25 mouse cellular contexts compared by ENCODE assay signal in genomic region chr6:24202226-24202625, GRCm38 (mm10). TPM values are rescaled to one million over a fixed set of nuclear protein-coding genes. Genes with fewer than 3 reads are reported as not detected.
A peak's percentile ranks its signal among the peaks of the same experiment; 100 is the strongest.
DNase-seq lines count a peak whose midpoint lies in the region; ATAC-seq lines count a peak whose summit lies in the region.
"Had no signal": no experiment of that assay in that cellular context is flagged by ENCODE, and none has a peak within 500 bp of the region (broad histone marks: within the 10 kb centered on the region; RNA-seq: fewer than 3 reads in every experiment).

No protein-coding gene starts in this region.

- H3K36me3 ChIP-seq in forebrain, embryonic 14.5 days (ENCODE audit: control insufficient read depth, insufficient read depth, low read length): no peaks in the 10 kb centered on the region
- H3K36me3 ChIP-seq: embryonic facial prominence, embryonic 12.5 days; forebrain, embryonic 12.5 days; heart, embryonic 10.5 days; hindbrain, embryonic 12.5 days had no signal

- no peak overlapping the region for H3K4me2 ChIP-seq in forebrain, embryonic 14.5 days (ENCODE audit: low read length)
- H3K4me2 ChIP-seq: embryonic facial prominence, embryonic 12.5 days; forebrain, embryonic 12.5 days; hindbrain, embryonic 12.5 days had no signal

- H3K9me3 ChIP-seq in forebrain, embryonic 14.5 days (replicated peaks; ENCODE audit: control insufficient read depth, low read length): no peaks in the 10 kb centered on the region
- H3K9me3 ChIP-seq: embryonic facial prominence, embryonic 12.5 days; forebrain, embryonic 12.5 days; heart, embryonic 10.5 days; hindbrain, embryonic 12.5 days had no signal

- H3K9ac ChIP-seq in forebrain, embryonic 14.5 days (ENCODE audit: low read length): no peak overlapping the region
- H3K9ac ChIP-seq: embryonic facial prominence, embryonic 12.5 days; forebrain, embryonic 12.5 days; forebrain, postnatal 0 days; hindbrain, embryonic 12.5 days had no signal

- no peak overlapping the region for H3K27ac ChIP-seq in forebrain, embryonic 14.5 days (ENCODE audit: low read depth, low read length)
- H3K27ac ChIP-seq: embryonic facial prominence, embryonic 12.5 days; forebrain, embryonic 12.5 days; gastrocnemius, adult 2 months; heart, embryonic 10.5 days; hindbrain, embryonic 12.5 days had no signal

- H3K4me1 ChIP-seq in forebrain, embryonic 14.5 days (ENCODE audit: control insufficient read depth, insufficient read depth, low read length): no peaks in the 10 kb centered on the region
- H3K4me1 ChIP-seq: embryonic facial prominence, embryonic 12.5 days; heart, embryonic 10.5 days; hindbrain, embryonic 12.5 days had no signal

- no peaks in the 10 kb centered on the region for H3K27me3 ChIP-seq in forebrain, embryonic 14.5 days (replicated peaks; ENCODE audit: control insufficient read depth, insufficient read depth, low read length)
- H3K27me3 ChIP-seq: CH12.LX; embryonic facial prominence, embryonic 12.5 days; forebrain, embryonic 12.5 days; hindbrain, embryonic 12.5 days had no signal

- no peak for ATAC-seq in forebrain, embryonic 14.5 days
- ATAC-seq: forebrain, postnatal 0 days; inflammation-experienced regulatory T-cells, adult 6 months; intestine, postnatal 0 days had no signal

- DNase-seq in R1 (ENCODE audit: low read depth, low spot score): peak; percentile 16
- DNase-seq in cerebellum, adult 11-12 months: peak; percentile 28
- peak; percentile 45 for DNase-seq in cerebellum, adult 9-10 months
- peak; percentile 35 to 47 for DNase-seq in cerebellum, postnatal 25 days
- DNase-seq in heart, adult 9 months (ENCODE audit: low spot score in 2 of 2): no peak
- DNase-seq in heart, adult 11 months: no peak
- no peak for DNase-seq in forebrain, embryonic 14.5 days (ENCODE audit: low spot score)
- DNase-seq: adrenal gland, adult 8-10 months; adrenal gland, postnatal 36 days; forebrain, postnatal 0 days; gastrocnemius, adult 2 months; gastrocnemius, postnatal 25 days; heart, postnatal 10 days; heart, postnatal 4 days; kidney, adult 8-10 months had no signal

- 89% methylated on average over 6 of the region's 6 CpGs for WGBS in forebrain, embryonic 14.5 days

- H3K4me3 ChIP-seq in forebrain, embryonic 14.5 days (ENCODE audit: low read depth, low read length): no peak overlapping the region
- H3K4me3 ChIP-seq: embryonic facial prominence, embryonic 12.5 days; forebrain, embryonic 12.5 days; gastrocnemius, adult 2 months; heart, embryonic 10.5 days; hindbrain, embryonic 12.5 days had no signal

RNA-seq across cellular contexts. Expression of gene Slc13a1, which starts 34.3 kb away (rescaled TPM):
- polyA plus RNA-seq in forebrain, embryonic 14.5 days (2014; fragmentation: Nextera tagmentation; extraction: Ambion mirVana): 0.09 and 0.12 TPM in 2 replicates
- polyA plus RNA-seq: brain, embryonic 14.5 days; cortical plate, adult 2 months; heart, embryonic 10.5 days; heart, embryonic 14.5 days; inflammation-experienced regulatory T-cells, adult 6 months had no signal

Comparison
In these comparisons a context has a peak if more than half of its experiments do, and no peak if none do; other contexts are left out.
1. DNase-seq: peak in R1 (single experiment), cerebellum, adult 11-12 months (single experiment), cerebellum, adult 9-10 months (single experiment) and cerebellum, postnatal 25 days (2 of 2); none in heart, adult 9 months (0 of 2), heart, adult 11 months (single experiment) and forebrain, embryonic 14.5 days (single experiment).